Mouse (Mus musculus): ENCODE data around the gene Tagln.

DNA sequence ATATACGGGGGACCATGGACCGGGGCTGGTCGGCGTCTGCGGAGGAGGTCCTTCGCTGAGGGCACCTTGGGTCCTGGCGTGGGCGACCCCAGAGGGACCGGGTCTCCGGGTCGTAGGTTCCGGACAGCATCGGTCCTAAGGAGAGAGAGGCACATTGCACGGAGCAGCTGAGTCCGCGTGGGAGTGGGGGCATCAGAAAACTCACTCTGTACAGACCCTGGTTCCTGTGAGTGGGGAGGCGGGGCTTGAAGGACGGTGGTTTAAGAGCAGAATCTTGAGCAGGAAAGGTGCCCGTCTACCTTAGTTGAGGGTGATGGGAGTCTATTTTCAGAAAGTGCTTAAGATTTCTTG lies 28.8 kb downstream of the Tagln start:
- TF ChIP-seq POLR2A (IDR thresholded peaks at IDR 0.05; ENCODE audit: low read depth, low read length) (no peak), CTCF (IDR thresholded peaks at IDR 0.05; ENCODE audit: extremely low read depth, insufficient read length, insufficient replicate concordance, low read depth, low read length) (no peak)
